Mouse (Mus musculus) liver, embryonic 11.5 days (tissue): Measurements from ENCODE around the gene Prr23a2. TPM values are rescaled to one million over a fixed set of nuclear protein-coding genes. Genes with fewer than 3 reads are reported as not detected.

Source experiments
- ATAC-seq: fragments of 200-750 bp; cut with Nextera tagmentation; replicated peaks from 2 replicates; pipeline ENCODE4 v1.8.0; 2017; ENCODE audit warnings: moderate number of reproducible peaks, mild to moderate bottlenecking, moderate TSS enrichment, moderate library complexity; ENCODE audit not compliant: low FRiP score
- DNase-seq: peaks from one replicate; pipeline ENCODE4 v3.0.0-alpha.2; 2017; ENCODE audit warnings: low spot score
- H3K27ac ChIP-seq: fragments of 300-500 bp; sonication (generic); 2 replicates; pipeline ENCODE4 v1.5.1; 2014; ENCODE audit warnings: mild to moderate bottlenecking, low read depth, low read length, control low read depth
- H3K27me3 ChIP-seq: fragments of 300-500 bp; sonication (generic); replicated peaks from 2 replicates; pipeline ENCODE4 v1.6.1; 2014; ENCODE audit warnings: low read length, mixed read lengths; ENCODE audit not compliant: control insufficient read depth, insufficient read depth
- H3K36me3 ChIP-seq: fragments of 300-500 bp; sonication (generic); 2 replicates; pipeline ENCODE4 v1.6.1; 2014; ENCODE audit warnings: mild to moderate bottlenecking, low read length, moderate library complexity, mixed read lengths; ENCODE audit not compliant: control insufficient read depth, insufficient read depth
- H3K4me1 ChIP-seq: fragments of 300-500 bp; sonication (generic); replicated peaks from 2 replicates; pipeline ENCODE4 v1.6.1; 2014; ENCODE audit warnings: low read length, mixed read lengths; ENCODE audit not compliant: control insufficient read depth, insufficient read depth
- H3K4me2 ChIP-seq: fragments of 300-500 bp; sonication (generic); 2 replicates; pipeline ENCODE4 v1.6.1; 2014; ENCODE audit warnings: mild to moderate bottlenecking, control low read depth, moderate library complexity
- H3K4me3 ChIP-seq: fragments of 300-500 bp; sonication (generic); 2 replicates; pipeline ENCODE4 v1.5.1; 2014; ENCODE audit warnings: low read depth, low read length, control low read depth
- H3K9ac ChIP-seq: fragments of 300-500 bp; sonication (generic); 2 replicates; pipeline ENCODE4 v1.6.1; 2014; ENCODE audit warnings: low read depth, low read length, control low read depth
- H3K9me3 ChIP-seq: fragments of 300-500 bp; sonication (generic); 2 replicates; pipeline ENCODE4 v1.6.1; 2016; ENCODE audit warnings: low read length, inconsistent platforms, mixed read lengths; ENCODE audit not compliant: control insufficient read depth
- WGBS: fragments of 180-500 bp; shearing (Covaris S2); extraction: QIAGEN DNeasy Blood & Tissue Kit; methylation state at CpG from one replicate; pipeline ENCODE4 v1.1.7; 2014; 5-methylcytosine and 5-hydroxymethylcytosine counted together
- polyA plus RNA-seq: library from polyadenylated mRNA; unstranded; fragments of >200 nt; fragmentation: Nextera tagmentation; extraction: Ambion mirVana; gene quantifications from 2 replicates; pipeline ENCODE4 v1.2.1, GENCODE M21; 2014

Prr23a2 gene
- polyA plus RNA-seq, 1 experiment from 2014 or later: not detected

DNA sequence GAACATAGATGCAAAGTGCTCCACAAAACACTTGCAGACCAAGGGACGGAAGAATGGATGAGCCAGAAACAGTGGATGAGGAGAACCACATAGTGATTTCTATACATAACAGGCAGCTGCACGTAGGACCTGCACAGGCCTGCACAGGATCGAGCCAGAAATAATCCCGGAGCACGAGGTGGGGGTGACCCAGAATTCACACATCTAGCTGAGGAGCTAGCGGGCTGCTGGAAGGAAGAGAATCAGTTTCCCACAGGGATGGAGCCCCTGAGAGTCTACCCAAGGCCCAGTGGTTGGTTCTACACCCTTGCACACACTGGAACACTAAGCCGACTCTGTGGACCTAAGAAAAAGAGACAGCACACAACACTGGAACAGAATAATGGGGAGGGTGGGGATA is 32.5 kb upstream of the Prr23a2 start:
- Histone ChIP-seq H3K9ac (no peak overlapping the region), H3K4me2 (no peak overlapping the region), H3K4me3 (no peak overlapping the region), H3K9me3 (no peaks in the 10 kb centered on the region), H3K27ac (no peak overlapping the region), H3K36me3 (no peaks in the 10 kb centered on the region), H3K4me1 (no peaks in the 10 kb centered on the region), H3K27me3 (no peaks in the 10 kb centered on the region)
- no peak for ATAC-seq
- no peak for DNase-seq
- WGBS: 76% methylated on average over 7 of the region's 7 CpGs

GRCm38 (mm10) chr9:98829508-98829907 is 26.8 kb upstream of the Prr23a2 start:
- no peak for DNase-seq
- no peak for ATAC-seq
- no peak overlapping the region for H3K9ac ChIP-seq
- WGBS: 48% methylated on average over 5 of the region's 5 CpGs
- no peak overlapping the region for H3K27ac ChIP-seq
- no peaks in the 10 kb centered on the region for H3K4me1 ChIP-seq
- no peak overlapping the region for H3K4me2 ChIP-seq
- H3K9me3 ChIP-seq: no peaks in the 10 kb centered on the region
- H3K36me3 ChIP-seq: no peaks in the 10 kb centered on the region
- H3K4me3 ChIP-seq: no peak overlapping the region
- no peaks in the 10 kb centered on the region for H3K27me3 ChIP-seq

- no peak for DNase-seq
- no peaks in the 10 kb centered on the region for H3K9me3 ChIP-seq
- H3K4me2 ChIP-seq: no peak overlapping the region
- no peaks in the 10 kb centered on the region for H3K36me3 ChIP-seq
- no peak for ATAC-seq
- no peaks in the 10 kb centered on the region for H3K4me1 ChIP-seq
- no peak overlapping the region for H3K27ac ChIP-seq
- H3K9ac ChIP-seq: no peak overlapping the region
- WGBS: 71% methylated on average over 7 of the region's 7 CpGs
- no peaks in the 10 kb centered on the region; the same call in 1 of the 2 replicates for H3K27me3 ChIP-seq
- no peak overlapping the region for H3K4me3 ChIP-seq
Observed at GRCm38 (mm10) chr9:98837537-98838074, 18.7 kb upstream of the Prr23a2 start.

GRCm38 (mm10) chr9:98842117-98842516 is 14.2 kb upstream of the Prr23a2 start, which contains the start of gene Prr23a1:
TSS of gene Prr23a1 (plus strand) at chr9:98842503.
- Histone ChIP-seq H3K36me3 (no peaks in the 10 kb centered on the region), H3K9me3 (no peaks in the 10 kb centered on the region), H3K27ac (no peak within 1 kb of the TSS), H3K9ac (no peak within 1 kb of the TSS), H3K27me3 (no peaks in the 10 kb centered on the region; the same call in 1 of the 2 replicates), H3K4me2 (no peak within 1 kb of the TSS), H3K4me1 (no peaks in the 10 kb centered on the region), H3K4me3 (no peak within 1 kb of the TSS)
- ATAC-seq (no peak), DNase-seq (no peak)
- WGBS: 47% methylated on average over 22 of the region's 22 CpGs

GRCm38 (mm10) chr9:98863463-98863862 is 7.2 kb downstream of the Prr23a2 start:
- Histone ChIP-seq H3K9ac (no peak overlapping the region), H3K27ac (no peak overlapping the region), H3K4me3 (no peak overlapping the region), H3K9me3 (no peaks in the 10 kb centered on the region), H3K4me1 (no peaks in the 10 kb centered on the region), H3K36me3 (no peaks in the 10 kb centered on the region), H3K27me3 (peaks cover 7% of the 10 kb centered on the region), H3K4me2 (no peak overlapping the region)
- WGBS: 60% methylated on average over 3 of the region's 3 CpGs
- no peak for ATAC-seq
- DNase-seq: no peak

DNA sequence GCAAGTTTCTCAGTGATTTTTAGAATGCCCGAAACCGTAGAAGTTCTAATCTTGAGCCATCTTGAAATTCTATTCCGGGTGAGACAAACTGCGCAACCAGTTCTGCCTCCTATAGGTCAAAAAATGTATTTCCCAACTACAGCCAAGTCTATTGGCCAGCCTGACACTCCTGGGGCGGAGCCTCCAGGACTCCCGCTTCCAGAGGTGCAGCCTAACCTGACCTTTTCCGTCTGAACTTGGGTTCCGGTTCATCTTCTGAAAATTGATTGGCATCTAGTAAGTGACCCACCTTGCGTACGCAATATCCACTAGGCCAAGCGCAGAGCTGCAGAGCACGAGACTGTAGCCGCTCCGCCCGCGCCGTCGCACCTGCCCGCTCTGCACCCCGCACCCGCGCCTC is 8.3 kb downstream of the Prr23a2 start, which contains the start of gene Prr23a3:
TSS of gene Prr23a3 (plus strand) at position 197 of the 400 bp plus-strand sequence.
- Histone ChIP-seq H3K4me1 (no peaks in the 10 kb centered on the region), H3K4me2 (no peak within 1 kb of the TSS), H3K36me3 (no peaks in the 10 kb centered on the region), H3K27me3 (peaks cover 7% of the 10 kb centered on the region), H3K4me3 (no peak within 1 kb of the TSS), H3K27ac (no peak within 1 kb of the TSS), H3K9ac (no peak within 1 kb of the TSS), H3K9me3 (no peaks in the 10 kb centered on the region)
- DNase-seq (no peak), ATAC-seq (no peak)
- 35% methylated on average over 22 of the region's 22 CpGs for WGBS

- 64% methylated on average over 1 of the region's 1 CpGs for WGBS
- Histone ChIP-seq H3K36me3 (no peaks in the 10 kb centered on the region), H3K27me3 (no peaks in the 10 kb centered on the region), H3K9me3 (peaks cover 5% of the 10 kb centered on the region; the same call in 1 of the 2 replicates), H3K4me2 (no peak overlapping the region), H3K4me3 (no peak overlapping the region), H3K4me1 (no peaks in the 10 kb centered on the region), H3K27ac (no peak overlapping the region), H3K9ac (no peak overlapping the region)
- no peak for ATAC-seq
- no peak for DNase-seq
Observed at GRCm38 (mm10) chr9:98901486-98901885, 45.2 kb downstream of the Prr23a2 start.

GRCm38 (mm10) chr9:98902819-98903218 is 46.5 kb downstream of the Prr23a2 start, which contains the start of gene 7420426K07Rik:
TSS of gene 7420426K07Rik (plus strand) at chr9:98903119.
- Histone ChIP-seq H3K4me1 (no peaks in the 10 kb centered on the region), H3K27me3 (no peaks in the 10 kb centered on the region), H3K9me3 (no peaks in the 10 kb centered on the region; the same call in 1 of the 2 replicates), H3K4me3 (no peak within 1 kb of the TSS), H3K27ac (no peak within 1 kb of the TSS), H3K9ac (no peak within 1 kb of the TSS), H3K36me3 (no peaks in the 10 kb centered on the region), H3K4me2 (no peak within 1 kb of the TSS)
- ATAC-seq (no peak), DNase-seq (no peak)
- 95% methylated on average over 2 of the region's 2 CpGs for WGBS
